Mouse (Mus musculus): ENCODE data around the gene Tdp1.

Tdp1 gene

GRCm38 (mm10) chr12:99902867-99903370 is 18.6 kb downstream of the Tdp1 start:
- no peak overlapping the region for H3K4me3 ChIP-seq (replicated peaks; ENCODE audit: low read length)
- TF ChIP-seq POU5F1 (IDR thresholded peaks at IDR 0.05; ENCODE audit: borderline replicate concordance, low read length): no peak
- TF ChIP-seq CTCF (conservative IDR thresholded peaks at IDR 0.05; ENCODE audit: low read length): no peak
- no peak for TF ChIP-seq NANOG (IDR thresholded peaks at IDR 0.05; ENCODE audit: borderline replicate concordance, low read length)
- H3K36me3 ChIP-seq (ENCODE audit: insufficient read depth, low read length): peaks cover 95% of the 10 kb centered on the region
- peaks cover 24% of the 10 kb centered on the region for H3K4me1 ChIP-seq (replicated peaks; ENCODE audit: low read depth, low read length)
- no peaks in the 10 kb centered on the region for H3K27me3 ChIP-seq (ENCODE audit: insufficient read depth, low read length)
- no peaks in the 10 kb centered on the region for H3K9me3 ChIP-seq (ENCODE audit: low read length)

GRCm38 (mm10) chr12:99904537-99904936 is 20.2 kb downstream of the Tdp1 start:
- H3K9me3 ChIP-seq (ENCODE audit: low read length): no peaks in the 10 kb centered on the region
- peaks cover 16% of the 10 kb centered on the region for H3K4me1 ChIP-seq (replicated peaks; ENCODE audit: low read depth, low read length)
- no peak overlapping the region for H3K4me3 ChIP-seq (replicated peaks; ENCODE audit: low read length)
- no peaks in the 10 kb centered on the region for H3K27me3 ChIP-seq (ENCODE audit: insufficient read depth, low read length)
- peaks cover 95% of the 10 kb centered on the region for H3K36me3 ChIP-seq (ENCODE audit: insufficient read depth, low read length)
- TF ChIP-seq CTCF (conservative IDR thresholded peaks at IDR 0.05; ENCODE audit: low read length) (no peak), NANOG (IDR thresholded peaks at IDR 0.05; ENCODE audit: borderline replicate concordance, low read length) (no peak), POU5F1 (IDR thresholded peaks at IDR 0.05; ENCODE audit: borderline replicate concordance, low read length) (no peak)

- H3K27me3 ChIP-seq (ENCODE audit: insufficient read depth, low read length): no peaks in the 10 kb centered on the region
- H3K9me3 ChIP-seq (ENCODE audit: low read length): peaks cover 14% of the 10 kb centered on the region
- H3K4me1 ChIP-seq (replicated peaks; ENCODE audit: low read depth, low read length): peaks cover 16% of the 10 kb centered on the region
- no peak overlapping the region for H3K4me3 ChIP-seq (replicated peaks; ENCODE audit: low read length)
- peaks cover 92% of the 10 kb centered on the region for H3K36me3 ChIP-seq (ENCODE audit: insufficient read depth, low read length)
- TF ChIP-seq NANOG (IDR thresholded peaks at IDR 0.05; ENCODE audit: borderline replicate concordance, low read length): no peak
- no peak for TF ChIP-seq POU5F1 (IDR thresholded peaks at IDR 0.05; ENCODE audit: borderline replicate concordance, low read length)
- TF ChIP-seq CTCF (conservative IDR thresholded peaks at IDR 0.05; ENCODE audit: low read length): no peak
These were observed 27.1 kb downstream of the Tdp1 start for GRCm38 (mm10) chr12:99911466-99911865.

DNA sequence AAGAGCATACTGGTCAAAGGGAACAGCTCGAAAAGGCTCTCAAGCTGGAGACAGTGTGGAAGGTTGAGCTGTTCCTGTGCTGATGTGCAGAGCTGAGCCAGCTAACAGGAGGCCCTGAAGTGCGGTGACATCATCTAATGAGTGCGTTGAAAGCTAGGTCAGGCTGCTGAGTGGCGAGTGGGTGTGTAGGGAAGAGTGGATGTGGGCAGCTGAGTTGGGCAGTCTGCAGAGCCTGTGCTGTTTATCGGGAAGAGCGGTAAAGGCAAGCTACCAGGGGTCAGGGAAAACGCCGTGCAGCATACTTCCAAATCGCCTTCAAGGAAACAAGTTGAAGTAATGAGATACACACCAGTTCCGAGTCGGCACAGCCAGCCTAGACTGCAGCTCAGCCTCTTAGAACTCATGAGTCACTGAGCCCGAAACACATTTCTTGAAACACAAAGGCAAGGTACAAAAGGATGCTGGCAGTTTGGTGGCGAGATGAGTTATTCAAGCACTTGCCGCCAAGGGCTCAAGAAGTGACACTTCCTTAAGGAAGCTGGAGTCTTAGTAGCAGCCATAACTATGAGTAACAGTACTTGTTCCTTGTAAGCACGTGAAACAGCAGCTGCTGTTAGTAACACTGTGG is 33.6 kb downstream of the Tdp1 start:
- Histone ChIP-seq H3K9me3 (ENCODE audit: low read length) (peaks cover 14% of the 10 kb centered on the region), H3K36me3 (ENCODE audit: insufficient read depth, low read length) (peaks cover 66% of the 10 kb centered on the region), H3K27me3 (ENCODE audit: insufficient read depth, low read length) (no peaks in the 10 kb centered on the region), H3K4me3 (replicated peaks; ENCODE audit: low read length) (no peak overlapping the region), H3K4me1 (replicated peaks; ENCODE audit: low read depth, low read length) (peaks cover 4% of the 10 kb centered on the region; the same call in 1 of the 2 replicates)
- no peak for TF ChIP-seq POU5F1 (IDR thresholded peaks at IDR 0.05; ENCODE audit: borderline replicate concordance, low read length)
- TF ChIP-seq NANOG (IDR thresholded peaks at IDR 0.05; ENCODE audit: borderline replicate concordance, low read length): no peak
- no peak for TF ChIP-seq CTCF (conservative IDR thresholded peaks at IDR 0.05; ENCODE audit: low read length)

DNA sequence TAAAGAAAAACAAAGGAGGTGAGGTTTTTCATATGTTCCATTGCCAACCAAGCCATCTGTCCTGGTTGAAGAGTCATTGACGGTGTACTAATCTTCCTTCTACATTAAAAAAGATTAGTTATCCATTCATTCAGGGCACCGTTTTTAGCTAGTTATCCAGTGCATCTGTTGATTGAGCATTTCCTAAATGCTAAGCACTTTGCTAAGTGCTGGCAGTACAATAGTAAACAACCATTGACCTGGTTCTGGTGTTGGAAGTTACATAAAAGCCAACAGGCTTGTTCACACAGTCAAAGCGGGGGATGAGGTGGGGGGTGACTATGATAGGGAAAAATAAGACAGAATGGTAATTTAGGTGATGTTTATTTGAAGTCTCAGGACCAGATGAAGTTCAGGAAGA is 35.3 kb downstream of the Tdp1 start:
- no peak overlapping the region for H3K4me3 ChIP-seq (replicated peaks; ENCODE audit: low read length)
- H3K36me3 ChIP-seq (ENCODE audit: insufficient read depth, low read length): peaks cover 61% of the 10 kb centered on the region
- peaks cover 21% of the 10 kb centered on the region for H3K4me1 ChIP-seq (replicated peaks; ENCODE audit: low read depth, low read length)
- no peaks in the 10 kb centered on the region for H3K27me3 ChIP-seq (ENCODE audit: insufficient read depth, low read length)
- H3K9me3 ChIP-seq (ENCODE audit: low read length): peaks cover 9% of the 10 kb centered on the region
- TF ChIP-seq NANOG (IDR thresholded peaks at IDR 0.05; ENCODE audit: borderline replicate concordance, low read length) (no peak), POU5F1 (IDR thresholded peaks at IDR 0.05; ENCODE audit: borderline replicate concordance, low read length) (no peak), CTCF (conservative IDR thresholded peaks at IDR 0.05; ENCODE audit: low read length) (no peak)

- peak; percentile 82 for TF ChIP-seq CTCF (conservative IDR thresholded peaks at IDR 0.05; ENCODE audit: low read length)
- no peak for TF ChIP-seq POU5F1 (IDR thresholded peaks at IDR 0.05; ENCODE audit: borderline replicate concordance, low read length)
- TF ChIP-seq NANOG (IDR thresholded peaks at IDR 0.05; ENCODE audit: borderline replicate concordance, low read length): no peak
- no peak overlapping the region for H3K4me3 ChIP-seq (replicated peaks; ENCODE audit: low read length)
- no peaks in the 10 kb centered on the region for H3K9me3 ChIP-seq (ENCODE audit: low read length)
- H3K27me3 ChIP-seq (ENCODE audit: insufficient read depth, low read length): no peaks in the 10 kb centered on the region
- H3K36me3 ChIP-seq (ENCODE audit: insufficient read depth, low read length): peaks cover 61% of the 10 kb centered on the region
- H3K4me1 ChIP-seq (replicated peaks; ENCODE audit: low read depth, low read length): peaks cover 24% of the 10 kb centered on the region
These were observed 36.7 kb downstream of the Tdp1 start for GRCm38 (mm10) chr12:99921045-99921444.

- TF ChIP-seq NANOG (IDR thresholded peaks at IDR 0.05; ENCODE audit: borderline replicate concordance, low read length) (peak; percentile 70; the same call in 1 of the 2 replicates), POU5F1 (IDR thresholded peaks at IDR 0.05; ENCODE audit: borderline replicate concordance, low read length) (no peak), CTCF (conservative IDR thresholded peaks at IDR 0.05; ENCODE audit: low read length) (no peak)
- Histone ChIP-seq H3K27me3 (ENCODE audit: insufficient read depth, low read length) (no peaks in the 10 kb centered on the region), H3K4me1 (replicated peaks; ENCODE audit: low read depth, low read length) (peaks cover 24% of the 10 kb centered on the region), H3K9me3 (ENCODE audit: low read length) (no peaks in the 10 kb centered on the region), H3K36me3 (ENCODE audit: insufficient read depth, low read length) (peaks cover 67% of the 10 kb centered on the region), H3K4me3 (replicated peaks; ENCODE audit: low read length) (no peak overlapping the region)
These were observed 38.9 kb downstream of the Tdp1 start for GRCm38 (mm10) chr12:99923131-99923606.

DNA sequence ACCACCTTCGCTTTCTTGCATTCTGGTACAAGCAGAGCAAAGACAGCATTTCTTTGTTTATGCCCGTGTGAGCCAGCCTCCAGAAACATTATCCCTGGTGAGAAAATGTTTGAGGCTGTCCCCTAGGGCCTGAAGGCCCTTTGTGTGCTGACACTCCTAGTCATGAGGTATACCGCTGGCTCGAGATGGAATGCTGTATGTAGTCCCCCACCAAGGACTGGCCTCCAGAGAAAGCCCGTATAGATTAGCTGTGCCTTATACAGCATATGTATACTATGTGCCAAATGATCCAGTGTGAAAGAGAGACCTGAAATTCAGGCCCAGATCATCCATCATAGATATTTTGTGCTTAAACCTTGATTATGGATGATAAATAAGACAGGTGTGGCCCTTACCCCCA is 39.4 kb downstream of the Tdp1 start:
- H3K27me3 ChIP-seq (ENCODE audit: insufficient read depth, low read length): no peaks in the 10 kb centered on the region
- peaks cover 66% of the 10 kb centered on the region for H3K36me3 ChIP-seq (ENCODE audit: insufficient read depth, low read length)
- H3K4me3 ChIP-seq (replicated peaks; ENCODE audit: low read length): no peak overlapping the region
- no peaks in the 10 kb centered on the region for H3K9me3 ChIP-seq (ENCODE audit: low read length)
- H3K4me1 ChIP-seq (replicated peaks; ENCODE audit: low read depth, low read length): peaks cover 24% of the 10 kb centered on the region
- TF ChIP-seq NANOG (IDR thresholded peaks at IDR 0.05; ENCODE audit: borderline replicate concordance, low read length) (no peak), CTCF (conservative IDR thresholded peaks at IDR 0.05; ENCODE audit: low read length) (no peak), POU5F1 (IDR thresholded peaks at IDR 0.05; ENCODE audit: borderline replicate concordance, low read length) (no peak)

Measured in E14TG2a.4 (cell line).